Mouse (Mus musculus) heart, postnatal 36 days (tissue): Measurements from ENCODE around the gene Rb1. TPM values are rescaled to one million over a fixed set of nuclear protein-coding genes. Genes with fewer than 3 reads are reported as not detected.
A peak's percentile ranks its signal among the peaks of the same experiment; 100 is the strongest.

Experiments
- DNase-seq, 2 experiments: peaks; one replicate each; pipeline ENCODE4 v3.0.0; 2021 to 2022
- intact Hi-C: fragments of 180-260 bp; cut with DNase I; formaldehyde crosslinking; loops from one replicate; pipeline ENCODE4 v1.15.1; 2025
- total RNA-seq, 2 experiments: library from RNA; stranded (reverse); gene quantifications; 2 replicates each; pipeline ENCODE4 v1.2.3; 2021

Gene Rb1
- total RNA-seq, 2 experiments from 2014 or later: 20.9 to 22.2 TPM

GRCm38 (mm10) chr14:73226346-73226745 lies 99.3 kb downstream of the Rb1 start:
- intact Hi-C loops: no loop called here
- no peak for DNase-seq

- DNase-seq: no peak
- intact Hi-C loops: no loop called here
Measured at GRCm38 (mm10) chr14:73222316-73222970, 103.2 kb downstream of the Rb1 start.

- DNase-seq: no peak
Measured at GRCm38 (mm10) chr14:73217062-73217461, 108.6 kb downstream of the Rb1 start.

GRCm38 (mm10) chr14:73211477-73211876 lies 114.1 kb downstream of the Rb1 start:
- no peak for DNase-seq
- intact Hi-C loops: no loop called here

More at GRCm38 (mm10) chr14:73217062-73217461, 108.6 kb downstream of the Rb1 start:
- intact Hi-C loops: no loop called here

- intact Hi-C loops: no loop called here
- DNase-seq: no peak
Measured at GRCm38 (mm10) chr14:73210196-73210595, 115.4 kb downstream of the Rb1 start.

GRCm38 (mm10) chr14:73209262-73209661 lies 116.4 kb downstream of the Rb1 start:
- intact Hi-C loops: no loop called here
- peak in 1 of 2 experiments; percentile 15 for DNase-seq

- DNase-seq: no peak
- intact Hi-C loops: loop anchor here (5.0 kb wide), 1 partner anchor 33 kb away; the partner anchor contains the start of gene Lpar6
Measured at GRCm38 (mm10) chr14:73204016-73204415, 121.6 kb downstream of the Rb1 start.

- no peak for DNase-seq
- intact Hi-C loops: loop anchor here (5.0 kb wide), 1 partner anchor 36 kb away; the partner anchor contains the start of gene Lpar6
Measured at GRCm38 (mm10) chr14:73201447-73201846, 124.2 kb downstream of the Rb1 start.

- DNase-seq: no peak
- intact Hi-C loops: no loop called here
Measured at GRCm38 (mm10) chr14:73199058-73199457, 126.6 kb downstream of the Rb1 start.

GRCm38 (mm10) chr14:73186875-73187274 lies 138.7 kb downstream of the Rb1 start:
- intact Hi-C loops: no loop called here
- no peak for DNase-seq

- intact Hi-C loops: no loop called here
Measured at GRCm38 (mm10) chr14:73181144-73181543, 144.5 kb downstream of the Rb1 start.

GRCm38 (mm10) chr14:73180671-73181070 lies 145.0 kb downstream of the Rb1 start:
- intact Hi-C loops: no loop called here
- DNase-seq: no peak

More at GRCm38 (mm10) chr14:73181144-73181543, 144.5 kb downstream of the Rb1 start:
- DNase-seq: no peak

GRCm38 (mm10) chr14:73179221-73179681 lies 146.4 kb downstream of the Rb1 start:
- DNase-seq: no peak
- intact Hi-C loops: loop anchor here (2.0 to 5.0 kb wide), 2 partner anchors 60 to 72 kb away; no protein-coding TSS in a partner anchor

- intact Hi-C loops: loop anchor here (2.0 to 5.0 kb wide), 2 partner anchors 61 to 71 kb away; no protein-coding TSS in a partner anchor
Measured at GRCm38 (mm10) chr14:73177961-73178360, 147.7 kb downstream of the Rb1 start.

GRCm38 (mm10) chr14:73176266-73176665 lies 149.4 kb downstream of the Rb1 start:
- no peak for DNase-seq

More at GRCm38 (mm10) chr14:73177961-73178360, 147.7 kb downstream of the Rb1 start:
- DNase-seq: no peak

GRCm38 (mm10) chr14:73175814-73176213 lies 149.8 kb downstream of the Rb1 start:
- DNase-seq: no peak
- intact Hi-C loops: loop anchor here (5.0 kb wide), 1 partner anchor 69 kb away; no protein-coding TSS in a partner anchor

More at GRCm38 (mm10) chr14:73176266-73176665, 149.4 kb downstream of the Rb1 start:
- intact Hi-C loops: loop anchor here (5.0 kb wide), 1 partner anchor 69 kb away; no protein-coding TSS in a partner anchor

GRCm38 (mm10) chr14:73175031-73175430 lies 150.6 kb downstream of the Rb1 start:
- DNase-seq: no peak
- intact Hi-C loops: loop anchor here (5.0 kb wide), 1 partner anchor 68 kb away; no protein-coding TSS in a partner anchor

- intact Hi-C loops: no loop called here
- DNase-seq: no peak
Measured at GRCm38 (mm10) chr14:73174091-73174995, 151.3 kb downstream of the Rb1 start.

- intact Hi-C loops: no loop called here
- DNase-seq: no peak
Measured at GRCm38 (mm10) chr14:73173662-73174061, 152.0 kb downstream of the Rb1 start.

- intact Hi-C loops: no loop called here
- no peak for DNase-seq
Measured at GRCm38 (mm10) chr14:73172196-73173011, 153.2 kb downstream of the Rb1 start.
